Mouse (Mus musculus) stomach, postnatal 0 days (tissue): Measurements from ENCODE around the gene Stk31.

Source experiments
- CTCF ChIP-seq: IDR thresholded peaks from 2 replicates; pipeline ENCODE4 v1.5.1; 2016; ENCODE audit warnings: antibody characterized with exemption, low read depth, mild to moderate bottlenecking, moderate library complexity
- EP300 ChIP-seq: optimal IDR thresholded peaks from 2 replicates; pipeline ENCODE3; 2016; ENCODE audit warnings: antibody characterized with exemption

DNA sequence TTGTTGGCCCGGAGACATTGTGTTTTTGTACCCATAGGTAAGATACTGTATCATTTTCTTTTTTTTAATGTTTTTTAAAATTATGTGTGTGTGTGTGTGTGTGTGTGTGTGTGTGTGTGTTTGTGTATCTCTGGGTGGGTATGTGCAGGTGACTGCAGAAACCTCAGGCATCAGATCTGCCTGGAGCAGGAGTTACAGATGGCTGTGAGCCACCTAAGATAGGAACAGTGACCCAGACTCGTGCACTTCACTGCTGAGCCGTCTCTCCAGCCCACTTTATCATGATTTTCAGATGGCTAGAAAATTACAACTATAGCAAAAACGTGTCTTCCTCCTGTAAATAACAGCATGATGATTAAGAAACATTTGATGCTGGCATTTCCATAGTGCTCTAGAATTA is 22.7 kb upstream of the Stk31 start:
- TF ChIP-seq CTCF (no peak), EP300 (no peak)
